Mouse (Mus musculus) brain, embryonic 14.5 days (tissue): ENCODE measurements around the gene Gm9376.

Source experiments
- CTCF ChIP-seq: fragments of 200-500 bp; IDR thresholded peaks from 2 replicates; pipeline ENCODE4 v1.5.1; 2012; ENCODE audit warnings: inconsistent platforms, mild to moderate bottlenecking, moderate library complexity, borderline replicate concordance; ENCODE audit not compliant: insufficient read depth, insufficient read length; ENCODE audit errors: extremely low read depth
- POLR2A ChIP-seq: fragments of 200-500 bp; IDR thresholded peaks from 2 replicates; pipeline ENCODE4 v1.6.1; 2012; ENCODE audit warnings: mild to moderate bottlenecking, inconsistent platforms, borderline replicate concordance; ENCODE audit not compliant: poor library complexity, insufficient read depth, insufficient read length, severe bottlenecking; ENCODE audit errors: extremely low read depth

GRCm38 (mm10) chr14:118237786-118238185 is 29.0 kb upstream of the Gm9376 start:
- TF ChIP-seq POLR2A (no peak), CTCF (no peak)
